Mouse (Mus musculus): ENCODE measurements around the gene Sept1. TPM values are rescaled to one million over a fixed set of nuclear protein-coding genes. Genes with fewer than 3 reads are reported as not detected.

Gene Sept1
- polyA plus RNA-seq, 1 experiment from 2014 or later = 30.1 TPM

DNA sequence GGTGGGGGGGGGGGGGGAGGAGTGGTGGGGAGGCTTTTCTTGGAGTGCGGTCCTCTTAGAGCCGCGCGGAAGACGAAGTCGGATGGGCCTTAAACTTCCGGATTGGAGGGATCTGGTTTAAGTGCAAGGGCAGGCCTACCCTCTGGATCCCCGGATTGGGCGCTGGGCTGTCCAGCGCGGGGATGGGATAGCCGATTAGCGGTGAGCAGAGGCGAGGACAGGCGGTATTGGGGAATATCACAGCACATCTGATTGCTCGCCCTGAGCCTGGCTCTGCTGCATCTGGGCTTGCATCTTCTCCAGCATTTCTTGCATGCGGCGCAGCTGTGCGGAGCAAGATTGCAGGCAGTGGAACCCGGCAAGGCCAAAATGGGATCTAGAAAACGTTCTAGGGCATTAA lies 18.4 kb downstream of the Sept1 start:
- Histone ChIP-seq H3K4me2 (replicated peaks) (peak overlapping the region; percentile 53), H3K9ac (0 out of 2 replicates have a peak overlapping the region, but pooled peaks have one; percentile 40), H3K27ac (no peak overlapping the region), H3K27me3 (replicated peaks) (0 out of 2 replicates have a peak, but pooled peaks cover 13% of the 10 kb centered on the region), H3K4me1 (peaks cover 1% of the 10 kb centered on the region), H3K9me3 (no peaks in the 10 kb centered on the region), H3K36me3 (no peaks in the 10 kb centered on the region), H3K4me3 (no peak overlapping the region)
- 24% methylated on average over 21 of the region's 21 CpGs for WGBS
- ATAC-seq (ENCODE audit: low FRiP score, low read depth) = no peak

DNA sequence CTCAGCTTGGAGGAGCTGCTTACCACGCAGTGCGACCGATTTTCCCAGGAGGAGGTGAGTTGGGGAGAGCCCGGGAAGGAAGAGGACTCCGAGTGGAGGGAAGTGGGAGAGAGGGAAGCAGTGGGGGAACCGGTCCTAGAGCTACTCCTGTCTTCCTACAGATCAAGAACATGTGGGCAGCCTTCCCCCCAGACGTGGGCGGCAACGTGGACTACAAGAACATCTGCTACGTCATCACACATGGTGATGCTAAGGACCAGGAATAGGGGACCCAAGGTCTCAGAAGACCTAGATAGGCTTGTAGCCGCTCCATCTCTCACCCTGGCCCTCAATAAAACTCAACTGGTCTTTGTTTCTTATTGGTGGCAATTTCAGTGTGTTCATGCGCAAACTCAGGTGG lies 19.0 kb downstream of the Sept1 start:
- H3K9me3 ChIP-seq = no peaks in the 10 kb centered on the region
- no peak for ATAC-seq (ENCODE audit: low FRiP score, low read depth)
- 47% methylated on average over 12 of the region's 12 CpGs for WGBS
- H3K36me3 ChIP-seq = no peaks in the 10 kb centered on the region
- H3K9ac ChIP-seq = no peak overlapping the region
- H3K27ac ChIP-seq = no peak overlapping the region
- no peak overlapping the region for H3K4me3 ChIP-seq
- 0 out of 2 replicates have a peak overlapping the region, but pooled peaks have one; percentile 53 for H3K4me2 ChIP-seq (replicated peaks)
- 0 out of 2 replicates have a peak, but pooled peaks cover 13% of the 10 kb centered on the region for H3K27me3 ChIP-seq (replicated peaks)
- peaks cover 6% of the 10 kb centered on the region for H3K4me1 ChIP-seq

DNA sequence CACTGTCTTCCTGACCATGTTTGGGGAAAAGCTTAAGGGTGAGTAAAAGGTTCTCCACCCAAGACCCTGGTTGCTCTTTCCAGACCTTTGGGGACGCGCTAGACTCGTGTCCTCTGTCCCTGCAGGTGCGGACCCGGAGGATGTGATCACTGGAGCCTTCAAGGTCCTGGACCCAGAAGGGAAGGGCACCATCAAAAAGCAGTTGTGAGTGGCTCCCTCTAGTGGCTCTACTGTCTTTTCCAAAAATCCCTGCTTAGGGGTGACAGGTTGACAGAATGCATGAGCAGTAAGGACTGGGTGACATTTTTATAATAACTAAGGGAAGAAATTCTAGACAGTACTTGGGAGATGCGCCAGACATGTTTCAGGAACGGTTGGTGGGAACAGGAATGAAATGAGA lies 19.4 kb downstream of the Sept1 start:
- H3K4me2 ChIP-seq (replicated peaks) = no peak overlapping the region
- no peaks in the 10 kb centered on the region for H3K9me3 ChIP-seq
- no peak overlapping the region for H3K27ac ChIP-seq
- 0 out of 2 replicates have a peak, but pooled peaks cover 13% of the 10 kb centered on the region for H3K27me3 ChIP-seq (replicated peaks)
- H3K36me3 ChIP-seq = no peaks in the 10 kb centered on the region
- no peak overlapping the region for H3K9ac ChIP-seq
- 38% methylated on average over 7 of the region's 7 CpGs for WGBS
- H3K4me1 ChIP-seq = peaks cover 6% of the 10 kb centered on the region
- ATAC-seq (ENCODE audit: low FRiP score, low read depth) = no peak
- no peak overlapping the region for H3K4me3 ChIP-seq

DNA sequence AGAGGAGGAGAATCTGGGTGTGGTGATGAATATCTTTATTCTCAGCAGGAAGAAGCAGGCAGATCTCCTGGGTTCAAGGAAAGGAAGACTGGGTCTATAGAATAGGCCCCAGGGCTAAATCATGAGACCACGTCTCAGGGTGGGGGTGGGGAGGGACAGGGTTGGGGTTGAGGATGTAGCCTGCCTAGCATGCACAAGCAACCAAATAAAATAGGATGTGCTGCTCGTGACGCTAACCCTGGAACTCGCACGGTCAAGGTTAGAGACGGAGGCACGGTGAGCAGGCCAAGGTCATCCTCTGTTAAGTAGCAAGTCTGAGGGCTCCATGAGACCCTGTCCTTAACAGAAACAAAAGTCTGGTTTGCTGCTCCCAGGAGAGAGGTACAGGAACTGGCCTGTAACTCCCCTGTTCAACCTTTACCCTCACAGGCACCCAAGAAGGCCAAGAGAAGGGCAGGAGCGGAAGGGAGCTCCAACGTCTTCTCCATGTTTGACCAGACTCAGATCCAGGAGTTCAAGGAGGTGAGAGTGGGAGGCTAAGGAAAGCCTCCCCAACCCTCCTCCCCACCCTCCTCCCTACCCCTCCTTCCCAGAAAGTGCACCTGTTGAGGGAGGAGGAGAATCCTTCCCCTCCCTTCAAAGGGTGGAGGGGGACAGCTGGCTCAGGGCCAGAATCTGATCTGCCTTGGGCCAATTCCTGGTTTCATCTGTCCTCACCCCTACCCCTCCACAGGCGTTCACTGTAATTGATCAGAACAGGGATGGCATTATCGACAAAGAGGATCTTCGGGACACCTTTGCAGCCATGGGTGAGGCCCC lies 20.3 kb downstream of the Sept1 start:
- no peak overlapping the region for H3K9ac ChIP-seq
- no peak overlapping the region for H3K4me2 ChIP-seq (replicated peaks)
- no peaks in the 10 kb centered on the region for H3K36me3 ChIP-seq
- no peak overlapping the region for H3K27ac ChIP-seq
- WGBS = 92% methylated on average over 12 of the region's 12 CpGs
- H3K27me3 ChIP-seq (replicated peaks) = 0 out of 2 replicates have a peak, but pooled peaks cover 13% of the 10 kb centered on the region
- peaks cover 6% of the 10 kb centered on the region for H3K4me1 ChIP-seq
- H3K9me3 ChIP-seq = no peaks in the 10 kb centered on the region
- ATAC-seq (ENCODE audit: low FRiP score, low read depth) = no peak
- H3K4me3 ChIP-seq = no peak overlapping the region

DNA sequence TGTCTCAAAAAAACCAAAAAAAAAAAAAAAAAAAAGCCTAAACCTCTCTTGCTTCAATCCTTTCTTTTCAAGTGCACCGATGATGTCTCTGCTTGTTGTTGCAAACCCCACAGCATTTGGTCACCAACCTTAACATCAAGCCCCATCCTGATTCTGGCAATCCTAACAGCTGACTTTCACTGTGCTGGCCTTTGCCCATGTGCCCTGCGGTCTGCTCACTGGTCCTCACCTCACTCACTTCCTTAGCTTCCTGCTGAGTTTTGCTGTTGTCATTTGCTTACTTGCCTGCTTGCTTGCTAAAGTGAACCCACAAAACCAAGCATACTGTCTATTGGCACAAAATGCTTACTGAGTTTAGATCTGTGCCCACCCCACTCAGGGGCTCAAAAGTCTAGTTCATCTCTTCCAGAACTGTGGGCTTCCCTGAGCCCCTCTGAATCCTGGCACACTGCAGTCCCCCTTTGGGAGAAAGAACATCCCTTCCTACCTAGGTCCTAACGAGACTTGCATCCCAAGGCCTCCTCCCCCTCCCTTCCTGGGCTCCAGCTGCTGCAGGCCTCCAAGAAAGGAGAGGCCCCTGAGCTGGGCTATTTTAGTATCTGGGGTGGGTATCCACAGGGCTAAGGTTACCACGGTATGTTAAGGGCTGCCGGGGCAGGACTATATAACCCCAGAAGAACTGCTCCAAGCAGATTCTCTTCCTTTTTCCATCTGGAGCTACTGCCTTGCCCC lies 21.8 kb downstream of the Sept1 start:
- no peak overlapping the region for H3K4me3 ChIP-seq
- 0 out of 2 replicates have a peak, but pooled peaks cover 13% of the 10 kb centered on the region for H3K27me3 ChIP-seq (replicated peaks)
- 75% methylated on average over 5 of the region's 5 CpGs for WGBS
- no peaks in the 10 kb centered on the region for H3K36me3 ChIP-seq
- H3K9ac ChIP-seq = no peak overlapping the region
- no peak overlapping the region for H3K4me2 ChIP-seq (replicated peaks)
- H3K9me3 ChIP-seq = no peaks in the 10 kb centered on the region
- no peak for ATAC-seq (ENCODE audit: low FRiP score, low read depth)
- no peak overlapping the region for H3K27ac ChIP-seq
- peaks cover 18% of the 10 kb centered on the region for H3K4me1 ChIP-seq

DNA sequence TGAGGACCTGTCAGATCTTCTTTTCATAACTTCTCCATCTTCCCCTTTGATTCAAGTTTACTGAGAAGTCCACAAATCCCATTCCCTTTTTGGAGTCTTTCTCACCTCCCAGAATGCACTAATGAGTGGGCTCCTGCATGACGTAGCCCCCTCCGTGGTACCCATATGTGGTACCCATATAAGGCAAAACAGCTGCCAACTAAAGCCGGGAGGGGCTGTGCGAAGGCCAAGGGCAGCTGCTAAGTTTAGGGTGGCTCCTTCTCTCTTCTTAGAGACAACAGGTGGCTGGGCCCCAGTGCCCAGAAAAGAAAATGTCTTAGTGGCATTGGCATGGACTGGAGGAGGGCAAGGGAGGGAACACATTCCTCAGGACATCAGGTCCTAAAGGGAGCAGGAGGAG lies 22.7 kb downstream of the Sept1 start:
- Histone ChIP-seq H3K27me3 (replicated peaks) (0 out of 2 replicates have a peak, but pooled peaks cover 13% of the 10 kb centered on the region), H3K36me3 (no peaks in the 10 kb centered on the region), H3K9ac (no peak overlapping the region), H3K4me2 (replicated peaks) (no peak overlapping the region), H3K4me1 (peaks cover 22% of the 10 kb centered on the region), H3K9me3 (no peaks in the 10 kb centered on the region), H3K27ac (no peak overlapping the region), H3K4me3 (no peak overlapping the region)
- 92% methylated on average over 4 of the region's 4 CpGs for WGBS
- ATAC-seq (ENCODE audit: low FRiP score, low read depth) = no peak

DNA sequence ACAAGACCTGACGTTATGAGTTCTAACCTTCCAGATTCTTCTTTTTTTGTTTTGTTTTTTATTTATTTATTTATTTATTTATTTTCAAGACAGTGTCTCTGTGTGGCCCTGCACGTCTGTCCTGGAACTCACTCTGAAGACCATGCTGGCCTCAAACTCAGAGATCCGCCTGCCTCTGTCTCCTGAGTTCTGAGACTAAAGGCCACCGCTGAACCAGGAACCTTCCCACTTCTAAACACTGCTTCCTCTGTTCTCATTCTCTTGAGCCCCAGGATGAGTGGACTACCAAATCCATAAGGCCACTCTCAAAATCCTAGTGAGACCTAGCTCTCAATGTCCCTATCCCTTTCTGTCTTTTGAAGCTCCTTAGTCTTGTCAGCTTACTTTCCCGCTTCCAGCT lies 23.1 kb downstream of the Sept1 start:
- WGBS = 80% methylated on average over 5 of the region's 5 CpGs
- no peak overlapping the region for H3K4me3 ChIP-seq
- H3K27me3 ChIP-seq (replicated peaks) = 0 out of 2 replicates have a peak, but pooled peaks cover 13% of the 10 kb centered on the region
- H3K4me2 ChIP-seq (replicated peaks) = peak overlapping the region; percentile 100; the same call in 1 of the 2 replicates
- no peaks in the 10 kb centered on the region for H3K9me3 ChIP-seq
- peaks cover 3% of the 10 kb centered on the region; the same call in 1 of the 2 replicates for H3K36me3 ChIP-seq
- ATAC-seq (ENCODE audit: low FRiP score, low read depth) = no peak
- no peak overlapping the region for H3K9ac ChIP-seq
- H3K27ac ChIP-seq = no peak overlapping the region
- peaks cover 26% of the 10 kb centered on the region for H3K4me1 ChIP-seq

DNA sequence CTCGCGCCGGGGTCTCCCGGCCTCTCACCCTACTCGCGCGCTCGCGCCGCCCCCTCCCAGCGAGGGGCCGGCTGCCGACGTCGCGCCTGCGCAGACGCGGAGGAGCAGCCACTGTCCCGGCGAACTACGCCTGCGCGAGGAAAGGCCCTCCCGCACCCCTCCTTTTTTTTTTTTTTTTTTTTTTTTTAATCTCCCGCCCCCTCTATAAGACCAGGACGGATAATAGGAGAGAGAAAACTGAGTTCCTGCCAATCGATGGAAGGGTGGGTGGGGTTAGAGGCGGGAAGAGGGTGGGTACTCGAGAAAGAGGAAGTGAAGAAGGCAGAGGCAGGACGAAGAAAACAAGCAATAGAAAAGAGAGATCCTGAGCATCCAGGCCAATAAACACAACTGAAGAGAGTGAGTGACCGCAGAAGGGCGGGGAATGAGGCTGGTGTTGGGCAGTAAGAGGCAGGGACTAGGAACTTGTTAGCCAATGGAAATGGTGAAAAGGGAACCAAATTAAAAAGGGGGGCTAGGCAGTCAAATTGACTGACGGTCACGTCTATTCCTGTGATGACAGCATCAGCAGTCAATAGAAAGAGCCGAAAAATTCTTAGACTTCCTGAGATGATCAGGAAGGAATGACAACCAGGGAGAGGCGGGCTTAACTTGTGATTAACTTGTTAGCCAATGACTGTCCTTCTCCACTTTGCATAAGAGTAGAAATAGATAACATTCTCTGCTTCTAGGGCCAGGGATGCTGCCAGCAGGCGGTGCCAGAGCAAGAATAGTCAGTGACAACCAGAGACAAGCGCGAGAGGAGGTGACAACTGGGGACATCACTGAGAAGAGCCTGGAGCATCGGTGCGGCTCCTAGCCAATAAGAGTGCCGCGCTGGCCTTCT lies 24.1 kb downstream of the Sept1 start, which contains the start of gene Mylpf:
Mylpf (plus strand) TSS at position 338 of the 886 bp plus-strand sequence.
- peaks cover 26% of the 10 kb centered on the region for H3K4me1 ChIP-seq
- WGBS = 0% methylated on average over 44 of the region's 44 CpGs
- peak within 1 kb of the TSS; percentile 57 for H3K27ac ChIP-seq
- H3K27me3 ChIP-seq (replicated peaks) = 0 out of 2 replicates have a peak, but pooled peaks cover 4% of the 10 kb centered on the region
- H3K4me3 ChIP-seq = peak within 1 kb of the TSS; percentile 96
- H3K4me2 ChIP-seq (replicated peaks) = peak within 1 kb of the TSS; percentile 100
- peak; percentile 93 for ATAC-seq (ENCODE audit: low FRiP score, low read depth)
- H3K36me3 ChIP-seq = peaks cover 3% of the 10 kb centered on the region; the same call in 1 of the 2 replicates
- peak within 1 kb of the TSS; percentile 95 for H3K9ac ChIP-seq
- no peaks in the 10 kb centered on the region for H3K9me3 ChIP-seq

DNA sequence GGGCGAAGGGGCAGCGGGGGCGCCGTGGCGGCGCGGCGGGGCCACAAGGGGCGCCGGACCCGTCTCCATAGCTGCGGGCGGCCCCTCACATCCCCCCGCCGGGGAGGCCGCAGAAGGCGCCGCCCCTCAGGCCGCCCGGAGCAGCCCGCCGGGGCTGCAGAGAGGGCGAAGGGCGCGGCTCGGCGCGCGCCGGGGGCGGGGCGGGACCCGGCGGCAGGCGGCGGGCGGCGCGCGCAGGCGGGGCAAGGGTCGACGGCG lies 24.7 kb downstream of the Sept1 start, which contains the start of gene Tbc1d10b:
Tbc1d10b (minus strand) TSS at position 174 of the 258 bp plus-strand sequence.
- Histone ChIP-seq H3K4me2 (replicated peaks) (peak within 1 kb of the TSS; percentile 100), H3K27ac (peak within 1 kb of the TSS; percentile 57), H3K4me3 (peak within 1 kb of the TSS; percentile 96), H3K4me1 (peaks cover 26% of the 10 kb centered on the region), H3K36me3 (peaks cover 9% of the 10 kb centered on the region), H3K9ac (peak within 1 kb of the TSS; percentile 95), H3K27me3 (replicated peaks) (0 out of 2 replicates have a peak, but pooled peaks cover 2% of the 10 kb centered on the region), H3K9me3 (no peaks in the 10 kb centered on the region)
- no peak for ATAC-seq (ENCODE audit: low FRiP score, low read depth)
- WGBS = 1% methylated on average over 43 of the region's 44 CpGs

DNA sequence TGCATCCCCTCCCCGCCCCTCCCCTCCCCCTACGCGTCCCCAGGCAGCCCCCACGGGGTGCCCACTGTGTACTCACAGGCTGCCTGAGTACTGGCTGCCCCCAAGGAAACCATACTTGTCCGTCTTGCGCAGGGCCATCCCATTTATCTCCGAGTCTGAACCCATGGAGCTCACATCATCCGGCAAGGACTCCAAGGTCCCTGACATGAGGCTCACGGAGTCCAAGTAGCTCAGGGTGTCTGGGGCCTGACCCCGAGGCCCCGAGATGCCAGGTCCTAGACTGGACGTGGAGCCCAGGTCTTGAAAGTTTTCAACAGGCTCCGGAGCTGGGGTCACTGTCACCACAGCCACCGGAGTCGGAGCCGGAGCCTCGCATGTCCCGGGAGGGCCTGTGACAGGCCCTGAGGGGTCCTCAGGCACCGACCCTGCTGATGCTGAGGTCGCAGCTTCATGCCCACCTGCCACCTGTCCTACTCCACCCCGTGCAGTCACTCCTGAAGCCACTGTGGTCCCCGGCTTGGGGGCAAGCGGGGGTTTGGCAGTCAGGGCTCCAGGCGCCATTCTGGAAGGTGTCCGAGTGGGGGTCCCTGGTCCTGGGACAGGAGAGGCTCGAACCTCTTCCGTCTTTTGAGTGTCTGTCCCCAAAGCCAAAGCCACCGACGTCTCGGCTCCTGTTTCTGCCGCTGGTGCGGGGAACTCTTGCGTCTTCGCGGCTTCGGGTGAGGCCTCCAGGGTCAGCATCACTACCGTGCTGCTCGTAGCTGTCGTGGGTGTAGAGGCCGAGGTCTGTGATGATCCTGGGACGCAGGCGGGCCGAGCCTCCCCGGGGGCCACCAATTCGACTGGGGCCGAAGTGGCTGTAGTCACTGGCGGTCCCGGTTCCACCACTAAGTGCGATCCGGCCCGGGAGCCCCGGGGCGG lies 25.3 kb downstream of the Sept1 start:
- H3K27ac ChIP-seq = peak overlapping the region; percentile 57
- H3K4me1 ChIP-seq = peaks cover 26% of the 10 kb centered on the region
- H3K9ac ChIP-seq = peak overlapping the region; percentile 95
- peak overlapping the region; percentile 96 for H3K4me3 ChIP-seq
- H3K36me3 ChIP-seq = peaks cover 14% of the 10 kb centered on the region
- peak overlapping the region; percentile 100 for H3K4me2 ChIP-seq (replicated peaks)
- peak; percentile 32 for ATAC-seq (ENCODE audit: low FRiP score, low read depth)
- 0 out of 2 replicates have a peak, but pooled peaks cover under 1% of the 10 kb centered on the region for H3K27me3 ChIP-seq (replicated peaks)
- no peaks in the 10 kb centered on the region for H3K9me3 ChIP-seq
- WGBS = under 1% methylated on average over 52 of the region's 53 CpGs

DNA sequence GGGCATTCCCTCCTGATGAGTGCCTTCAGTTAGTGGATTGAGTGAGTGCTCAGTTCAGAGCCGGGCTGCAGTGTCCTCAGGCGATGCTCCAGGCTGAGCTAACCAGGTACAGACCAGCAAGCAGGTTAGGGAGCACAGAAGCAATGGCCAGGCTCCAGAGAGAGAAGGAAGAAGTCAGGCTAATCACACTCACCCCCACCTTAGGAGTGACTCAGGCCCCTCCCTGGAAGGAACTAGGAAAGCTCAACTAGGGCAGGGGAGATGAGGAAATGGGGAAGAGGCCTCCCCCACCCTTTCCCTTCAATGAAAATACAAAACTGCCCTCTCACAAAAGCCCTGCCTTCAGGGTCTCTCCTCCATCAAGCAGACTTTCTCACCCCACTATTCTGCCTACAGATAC lies 26.3 kb downstream of the Sept1 start:
- peak overlapping the region; percentile 96 for H3K4me3 ChIP-seq
- no peaks in the 10 kb centered on the region for H3K27me3 ChIP-seq (replicated peaks)
- H3K4me1 ChIP-seq = peaks cover 26% of the 10 kb centered on the region
- peaks cover 22% of the 10 kb centered on the region for H3K36me3 ChIP-seq
- no peak overlapping the region for H3K27ac ChIP-seq
- H3K9ac ChIP-seq = peak overlapping the region; percentile 95
- ATAC-seq (ENCODE audit: low FRiP score, low read depth) = no peak
- no peaks in the 10 kb centered on the region for H3K9me3 ChIP-seq
- peak overlapping the region; percentile 100 for H3K4me2 ChIP-seq (replicated peaks)
- 77% methylated on average over 2 of the region's 2 CpGs for WGBS
